Mouse (Mus musculus): ENCODE measurements at regions not wholly inside any gene's neighbourhood (a gene's known extent, or its start where the extent isn't known, plus 50 kb on each side); places are given as distances from the start of the nearest gene placed in this dataset.

- TF ChIP-seq ZNF384 (IDR thresholded peaks at IDR 0.05; ENCODE audit: low read depth, low read length) (no peak), CHD2 (IDR thresholded peaks at IDR 0.05; ENCODE audit: low read depth, low read length) (0 out of 2 replicates have a peak, but pooled peaks have one; percentile 10), ZC3H11A (IDR thresholded peaks at IDR 0.05; ENCODE audit: borderline replicate concordance, low read depth, low read length) (no peak)
These were observed 437.3 kb downstream of the 1810013L24Rik start for GRCm38 (mm10) chr16:9267204-9267603.

All from ES-E14 (cell line).